Mouse (Mus musculus) heart, adult 2 months (tissue): ENCODE measurements at regions not wholly inside any gene's neighbourhood (a gene's known extent, or its start where the extent isn't known, plus 50 kb on each side); places are given as distances from the start of the nearest gene placed in this dataset.

Source experiments
- CTCF ChIP-seq: fragments of 200-600 bp; IDR thresholded peaks from 2 replicates; pipeline ENCODE4 v1.8.1; 2022; ENCODE audit warnings: antibody characterized with exemption, mild to moderate bottlenecking, moderate library complexity
- EP300 ChIP-seq: fragments of 200-500 bp; IDR thresholded peaks from 2 replicates; pipeline ENCODE4 v1.6.1; 2011; ENCODE audit warnings: low read depth, low read length, control low read depth; ENCODE audit not compliant: insufficient read depth
- POLR2A ChIP-seq: fragments of 200-500 bp; IDR thresholded peaks from 2 replicates; pipeline ENCODE4 v1.6.1; 2011; ENCODE audit warnings: mild to moderate bottlenecking, low read depth, low read length, control low read depth; ENCODE audit not compliant: insufficient read depth

GRCm38 (mm10) chr9:73240188-73240587, 127.0 kb downstream of the Rsl24d1 start:
- TF ChIP-seq EP300 (no peak), CTCF (no peak), POLR2A (no peak)
